Mouse (Mus musculus) left cerebral cortex, adult 2 months (tissue): ENCODE data around the gene BC028528. TPM values are rescaled to one million over a fixed set of nuclear protein-coding genes. Genes with fewer than 3 reads are reported as not detected.
"Not testable (repeated sequence)": the region's sequence is repeated elsewhere in the genome, so short reads cannot be mapped to it uniquely, and the experiment has no call there.

Source experiments
- DNase-seq, 2 experiments: peaks; one replicate each; pipeline ENCODE4 v3.0.0; 2021 to 2022; ENCODE audit warnings: low spot score in 2 of 2, mixed read lengths in 1 of 2; ENCODE audit errors: extremely low spot score in 1 of 2
- H3K27ac ChIP-seq: fragments of 200-600 bp; 2 replicates; pipeline ENCODE4 v1.8.1; 2022
- H3K4me3 ChIP-seq: fragments of 200-600 bp; 2 replicates; pipeline ENCODE4 v1.8.1; 2022
- CTCF ChIP-seq: fragments of 200-600 bp; IDR thresholded peaks from 2 replicates; pipeline ENCODE4 v1.8.1; 2022; ENCODE audit warnings: antibody characterized with exemption, mild to moderate bottlenecking, moderate library complexity
- intact Hi-C: fragments of 180-260 bp; cut with DNase I; formaldehyde crosslinking; loops from one replicate; pipeline ENCODE4 v1.15.1; 2025
- total RNA-seq, 2 experiments: library from RNA; stranded (reverse); gene quantifications; 2 replicates each; pipeline ENCODE4 v1.2.3; 2021

BC028528 gene
- total RNA-seq, 2 experiments from 2014 or later: 3.3 to 5.4 TPM

DNA sequence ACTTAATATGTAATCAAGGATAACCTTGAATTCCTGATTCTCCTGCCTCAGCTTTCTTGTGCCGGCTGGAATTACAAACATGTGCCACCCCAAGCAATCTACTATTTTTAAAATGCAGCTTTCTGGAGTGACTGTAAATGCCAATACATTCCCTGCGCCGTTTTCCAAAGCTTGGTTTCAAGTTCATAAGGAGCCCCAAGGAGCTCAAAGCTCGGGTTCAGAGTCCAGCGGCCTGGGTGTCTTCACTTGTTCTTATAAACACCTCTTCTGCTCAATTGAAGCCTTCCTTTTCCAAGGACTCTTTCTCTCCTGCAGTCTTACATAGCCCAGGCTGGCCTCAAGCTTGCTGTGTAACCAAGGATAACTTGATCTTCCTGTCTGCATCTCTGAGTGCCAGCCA lies 25.7 kb downstream of the BC028528 start:
- peak overlapping the region; percentile 95; the same call in 1 of the 2 replicates for H3K27ac ChIP-seq
- no peak overlapping the region for H3K4me3 ChIP-seq
- no peak for TF ChIP-seq CTCF
- intact Hi-C loops: no loop called here
- no peak for DNase-seq

DNA sequence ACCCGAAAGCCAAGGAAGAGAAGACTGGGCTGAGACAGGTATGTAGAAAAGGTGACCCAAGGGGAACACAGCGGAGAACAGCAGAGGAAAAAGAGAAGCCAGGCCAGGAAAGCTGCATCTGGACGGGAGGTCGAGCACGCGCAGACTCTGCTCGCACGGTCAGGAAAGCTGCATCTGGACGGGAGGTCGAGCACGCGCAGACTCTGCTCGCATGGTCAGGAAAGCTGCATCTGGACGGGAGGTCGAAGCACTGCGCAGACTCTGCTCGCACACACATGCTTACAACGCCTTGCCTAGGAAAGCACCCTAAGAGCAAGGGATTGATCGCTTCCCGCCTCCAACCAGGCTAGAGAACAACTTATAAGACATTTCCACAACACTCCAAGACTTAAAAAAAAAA lies 26.2 kb downstream of the BC028528 start:
- Histone ChIP-seq H3K27ac (peak overlapping the region; percentile 95), H3K4me3 (no peak overlapping the region)
- intact Hi-C loops: no loop called here
- DNase-seq: no peak
- TF ChIP-seq CTCF: no peak

DNA sequence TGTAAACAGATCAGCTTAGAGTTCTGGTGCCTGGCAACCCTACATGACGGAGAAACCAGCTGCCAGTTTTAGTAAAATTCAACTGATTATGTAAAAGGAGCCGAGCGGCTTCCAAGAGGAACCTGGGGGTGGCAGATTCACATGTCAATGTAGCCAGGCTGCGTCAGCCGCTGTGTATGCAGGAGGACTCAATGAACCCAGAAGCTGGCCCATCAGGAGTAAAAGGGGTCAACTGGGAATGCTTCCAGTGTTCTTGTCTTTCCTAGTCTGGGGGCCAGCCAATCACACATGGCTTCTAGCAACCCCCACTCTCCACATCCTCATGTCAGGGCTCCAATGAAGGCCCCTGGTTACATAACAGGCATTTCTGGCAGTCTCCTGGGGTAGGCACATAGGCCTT lies 26.8 kb downstream of the BC028528 start:
- DNase-seq: peak; percentile 58 to 65
- H3K4me3 ChIP-seq: no peak overlapping the region
- intact Hi-C loops: no loop called here
- H3K27ac ChIP-seq: peak overlapping the region; percentile 95
- no peak for TF ChIP-seq CTCF

DNA sequence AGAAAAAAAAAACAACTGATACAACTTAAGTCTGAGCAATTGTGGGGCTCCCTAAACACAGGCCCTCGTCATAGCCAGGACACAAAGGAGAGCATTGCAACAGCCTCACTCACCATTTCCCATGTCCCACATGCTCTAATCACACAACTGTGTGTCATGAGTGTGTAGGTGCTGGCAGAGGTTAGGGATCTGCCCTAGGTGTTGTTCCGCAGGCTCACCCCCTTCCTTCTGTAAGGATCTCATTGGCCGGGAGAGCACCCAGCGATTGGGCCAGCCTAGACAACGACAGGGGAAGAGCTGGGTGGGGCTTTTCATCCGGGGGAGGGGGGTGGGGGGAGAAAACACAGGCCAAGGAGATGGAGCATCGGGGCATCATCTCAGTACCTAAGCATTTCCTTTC lies 28.2 kb downstream of the BC028528 start:
- Histone ChIP-seq H3K4me3 (no peak overlapping the region), H3K27ac (no peak overlapping the region)
- no peak for TF ChIP-seq CTCF
- intact Hi-C loops: loop anchor here (2.0 kb wide), 1 partner anchor 43 kb away; no protein-coding TSS in a partner anchor
- no peak for DNase-seq

DNA sequence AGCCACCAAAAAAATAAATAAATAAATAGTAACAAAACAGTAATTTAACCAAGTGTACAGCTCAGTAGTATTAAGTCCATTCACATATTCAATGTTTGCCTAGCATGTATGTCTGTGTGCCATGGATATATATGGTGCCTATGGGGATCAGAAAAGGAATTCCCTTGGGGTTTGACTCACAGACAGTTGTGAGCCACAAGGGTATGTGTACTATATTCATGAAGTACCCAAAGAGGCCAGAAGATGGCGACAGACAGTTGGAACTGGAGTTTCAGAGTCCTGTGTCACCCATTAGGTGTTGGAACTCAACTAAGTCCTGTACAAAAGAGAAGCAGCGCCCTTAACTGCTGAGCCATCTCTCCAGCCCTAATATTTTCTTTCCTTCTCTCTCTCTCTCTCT lies 30.0 kb downstream of the BC028528 start:
- TF ChIP-seq CTCF: peak; percentile 70
- H3K27ac ChIP-seq: no peak overlapping the region
- no peak overlapping the region for H3K4me3 ChIP-seq
- intact Hi-C loops: loop anchor here (2.0 kb wide), 1 partner anchor 45 kb away; no protein-coding TSS in a partner anchor
- peak; percentile 46 to 47 for DNase-seq

DNA sequence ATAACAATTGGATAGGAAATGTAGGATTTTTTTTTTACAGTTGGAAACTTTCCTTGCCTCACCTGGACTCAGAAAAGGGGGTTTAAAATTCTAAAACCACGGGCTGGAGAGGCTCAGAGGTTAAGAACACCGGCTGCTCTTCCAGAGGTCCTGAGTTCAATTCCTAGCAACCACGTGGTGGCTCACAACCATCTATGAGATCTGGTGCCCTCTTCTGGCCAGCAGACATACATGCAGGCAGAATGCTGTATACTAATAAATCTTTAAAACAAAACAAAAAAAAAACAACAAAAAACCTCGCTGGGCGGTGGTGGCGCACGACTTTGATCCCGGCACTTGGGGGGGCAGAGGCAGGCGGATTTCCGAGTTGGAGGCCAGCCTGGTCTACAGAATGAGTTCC lies 30.6 kb downstream of the BC028528 start:
- DNase-seq: no peak
- TF ChIP-seq CTCF: peak; percentile 39
- H3K4me3 ChIP-seq: no peak overlapping the region
- H3K27ac ChIP-seq: no peak overlapping the region
- intact Hi-C loops: no loop called here

DNA sequence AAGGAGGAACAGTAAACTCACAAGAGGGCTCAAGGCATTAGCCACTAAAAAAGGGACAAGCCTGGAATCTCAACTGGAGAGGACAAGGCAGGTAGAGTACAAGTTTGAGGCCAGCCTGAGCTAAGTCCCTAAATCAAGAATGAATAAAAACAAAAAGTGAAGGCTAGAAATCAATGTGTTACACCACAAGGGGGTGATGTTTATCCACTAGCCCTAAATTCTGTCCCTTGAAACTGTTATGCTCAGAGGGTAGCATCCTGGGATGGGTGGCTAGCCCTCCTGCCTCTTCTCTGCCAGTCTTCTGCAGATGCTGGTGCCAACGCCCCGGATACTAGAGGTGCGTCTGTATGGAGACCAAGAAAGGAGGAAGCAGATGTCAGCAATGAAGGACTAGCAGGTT lies 31.5 kb downstream of the BC028528 start:
- intact Hi-C loops: no loop called here
- TF ChIP-seq CTCF: peak; percentile 31
- DNase-seq: no peak
- Histone ChIP-seq H3K4me3 (no peak overlapping the region), H3K27ac (no peak overlapping the region)

GRCm38 (mm10) chr3:95858278-95858677 lies 33.5 kb downstream of the BC028528 start:
- intact Hi-C loops: loop anchor here (5.0 kb wide), 1 partner anchor 194 kb away; no protein-coding TSS in a partner anchor

DNA sequence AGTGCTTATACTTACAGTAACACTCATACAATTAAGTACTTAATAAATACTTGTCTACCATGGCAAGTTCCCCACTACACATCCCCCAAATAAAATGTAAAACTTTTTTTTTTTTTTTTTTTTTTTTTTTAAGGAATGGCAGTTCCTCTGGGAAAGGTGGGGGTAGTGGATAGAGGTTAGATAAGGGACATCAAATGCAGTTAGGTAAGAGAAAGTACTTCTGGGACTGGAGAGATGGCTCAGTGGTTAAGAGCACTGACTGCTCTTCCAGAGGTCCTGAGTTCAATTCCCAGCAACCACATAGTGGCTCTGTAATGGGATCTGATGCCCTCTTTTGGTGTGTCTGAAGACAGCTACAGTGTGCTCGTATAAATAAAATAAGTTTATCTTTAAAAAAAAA lies 34.8 kb downstream of the BC028528 start:
- intact Hi-C loops: loop anchor here (5.0 kb wide), 1 partner anchor 195 kb away; no protein-coding TSS in a partner anchor
- DNase-seq, H3K27ac ChIP-seq, H3K4me3 ChIP-seq: not testable (repeated sequence)

More at GRCm38 (mm10) chr3:95858278-95858677, 33.5 kb downstream of the BC028528 start:
- H3K4me3 ChIP-seq, DNase-seq, H3K27ac ChIP-seq: not testable (repeated sequence)

GRCm38 (mm10) chr3:95856115-95856514 lies 35.7 kb downstream of the BC028528 start:
- intact Hi-C loops: loop anchor here (5.0 kb wide), 1 partner anchor 196 kb away; no protein-coding TSS in a partner anchor
- peak overlapping the region; percentile 81 for H3K27ac ChIP-seq

DNA sequence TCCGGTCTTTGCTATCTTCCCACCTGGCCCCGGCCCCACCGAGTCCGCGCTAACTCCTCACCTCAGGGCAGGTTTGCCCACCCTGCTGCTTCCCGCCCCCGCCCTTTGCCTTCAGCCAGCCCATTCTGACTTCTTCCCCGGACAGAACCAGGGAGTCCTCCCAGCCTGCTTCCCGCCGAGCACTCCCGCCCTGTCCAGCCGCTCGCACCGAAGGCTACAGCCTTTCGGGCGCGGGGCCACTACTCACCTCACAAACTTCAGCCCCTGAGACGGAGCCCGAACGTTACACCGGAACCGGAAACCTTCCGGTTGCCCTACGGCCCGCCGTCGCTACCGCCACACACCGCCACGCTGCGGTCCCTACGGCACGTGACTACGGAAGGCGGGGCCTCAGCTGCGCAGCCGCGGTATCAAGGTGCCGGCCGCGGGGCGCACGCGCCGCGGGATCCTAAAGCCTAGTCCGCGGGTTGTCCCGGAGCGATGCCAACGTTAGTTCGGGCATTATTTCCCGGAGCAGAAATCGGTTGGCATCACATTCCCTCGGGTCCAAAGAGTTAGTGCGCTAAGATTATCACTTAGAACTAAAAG lies 36.2 kb downstream of the BC028528 start, which contains the start of gene Prpf3:
Gene Prpf3 (minus strand): TSS at position 384 of the 588 bp plus-strand sequence.
- peak; percentile 94 to 95 for DNase-seq
- peak within 1 kb of the TSS; percentile 81 for H3K27ac ChIP-seq
- peak within 1 kb of the TSS; percentile 87 for H3K4me3 ChIP-seq
- intact Hi-C loops: loop anchor here (5.0 kb wide), 1 partner anchor 197 kb away; no protein-coding TSS in a partner anchor
- TF ChIP-seq CTCF: peak; percentile 5; the same call in 1 of the 2 replicates

More at GRCm38 (mm10) chr3:95856115-95856514, 35.7 kb downstream of the BC028528 start:
- peak overlapping the region; percentile 87 for H3K4me3 ChIP-seq
- no peak for DNase-seq
- TF ChIP-seq CTCF: no peak

DNA sequence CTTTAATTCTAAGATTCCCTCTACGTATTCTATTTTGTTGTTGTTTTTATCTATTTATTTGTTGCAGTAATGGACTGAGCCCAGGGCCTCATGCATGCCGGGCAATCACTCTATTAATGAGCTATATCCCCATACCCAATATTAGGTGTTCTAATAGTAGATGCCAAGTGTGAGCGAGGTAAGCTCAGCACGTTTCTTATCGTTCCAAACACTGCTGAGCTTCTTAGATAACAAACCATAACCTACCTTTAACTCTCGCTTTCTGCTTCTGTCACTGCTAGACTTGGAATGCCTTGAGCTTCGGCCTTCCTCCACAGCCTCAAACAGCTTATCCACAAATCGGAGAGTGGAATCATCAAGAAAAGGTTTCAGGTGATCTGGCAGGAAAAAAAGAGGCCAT lies 40.5 kb downstream of the BC028528 start:
- Histone ChIP-seq H3K4me3 (no peak overlapping the region), H3K27ac (no peak overlapping the region)
- no peak for DNase-seq
- TF ChIP-seq CTCF: no peak
- intact Hi-C loops: no loop called here

DNA sequence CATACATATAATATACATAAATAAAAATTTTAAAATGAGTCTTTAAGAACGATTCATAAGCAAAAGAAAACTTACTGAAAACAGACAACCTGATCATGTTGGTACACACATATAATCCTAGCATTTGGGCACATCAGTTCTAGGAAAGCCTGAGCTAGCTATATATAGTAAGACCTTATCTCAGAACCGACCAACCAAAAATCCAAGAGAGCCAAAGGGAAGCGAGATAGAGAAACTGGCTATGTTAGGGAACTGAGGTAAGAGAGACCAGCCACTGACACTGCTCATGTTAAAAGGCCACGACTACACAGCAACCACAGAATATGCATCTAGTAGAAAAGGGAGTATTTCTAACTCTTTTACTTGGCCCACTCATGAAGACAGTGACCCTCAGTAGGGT lies 41.2 kb downstream of the BC028528 start:
- TF ChIP-seq CTCF: no peak
- intact Hi-C loops: no loop called here
- no peak for DNase-seq

More for the DNA sequence above, 41.2 kb downstream of the BC028528 start:
- Histone ChIP-seq H3K27ac (no peak overlapping the region), H3K4me3 (no peak overlapping the region)
